Mouse (Mus musculus) hindbrain, embryonic 16.5 days (tissue): ENCODE data around the gene Krt10. TPM values are rescaled to one million over a fixed set of nuclear protein-coding genes. Genes with fewer than 3 reads are reported as not detected.

Source experiments
- ATAC-seq: fragments of 200-750 bp; cut with Nextera tagmentation; 2 replicates; pipeline ENCODE4 v1.8.0; 2017; ENCODE audit warnings: moderate TSS enrichment, moderate library complexity
- H3K27ac ChIP-seq: fragments of 300-500 bp; sonication (generic); 2 replicates; pipeline ENCODE4 v1.5.1; 2014; ENCODE audit warnings: low read depth, mild to moderate bottlenecking, control low read depth, low read length, moderate library complexity
- H3K27me3 ChIP-seq: fragments of 300-500 bp; sonication (generic); replicated peaks from 2 replicates; pipeline ENCODE4 v1.6.1; 2014; ENCODE audit warnings: low read length; ENCODE audit not compliant: control insufficient read depth, insufficient read depth
- H3K36me3 ChIP-seq: fragments of 300-500 bp; sonication (generic); 2 replicates; pipeline ENCODE4 v1.6.1; 2014; ENCODE audit warnings: mild to moderate bottlenecking, low read length, moderate library complexity, mixed read lengths; ENCODE audit not compliant: control insufficient read depth, insufficient read depth
- H3K4me1 ChIP-seq: fragments of 300-500 bp; sonication (generic); 2 replicates; pipeline ENCODE4 v1.6.1; 2014; ENCODE audit warnings: low read depth, low read length; ENCODE audit not compliant: control insufficient read depth, insufficient read depth
- H3K4me2 ChIP-seq: fragments of 300-500 bp; sonication (generic); 2 replicates; pipeline ENCODE4 v1.6.1; 2014; ENCODE audit warnings: mild to moderate bottlenecking, low read length, control low read depth, moderate library complexity
- H3K4me3 ChIP-seq: fragments of 300-500 bp; sonication (generic); 2 replicates; pipeline ENCODE4 v1.5.1; 2014; ENCODE audit warnings: mild to moderate bottlenecking, low read length, control low read depth, moderate library complexity
- H3K9ac ChIP-seq: fragments of 300-500 bp; sonication (generic); 2 replicates; pipeline ENCODE4 v1.6.1; 2014; ENCODE audit warnings: low read depth, mild to moderate bottlenecking, control low read depth, low read length, moderate library complexity
- H3K9me3 ChIP-seq: fragments of 300-500 bp; sonication (generic); 2 replicates; pipeline ENCODE4 v1.6.1; 2014; ENCODE audit warnings: mild to moderate bottlenecking, low read length, moderate library complexity; ENCODE audit not compliant: control insufficient read depth
- WGBS: fragments of 180-500 bp; shearing (Covaris S2); extraction: QIAGEN DNeasy Blood & Tissue Kit; methylation state at CpG from one replicate; pipeline ENCODE4 v1.1.7; 2014; 5-methylcytosine and 5-hydroxymethylcytosine counted together
- polyA plus RNA-seq: library from polyadenylated mRNA; unstranded; fragments of >200 nt; fragmentation: Nextera tagmentation; extraction: Ambion mirVana; gene quantifications from 2 replicates; pipeline ENCODE4 v1.2.1, GENCODE M21; 2015

Krt10 gene
- 22.8 and 27.5 TPM in 2 replicates for polyA plus RNA-seq

- 91% methylated on average over 4 of the region's 4 CpGs for WGBS
- Histone ChIP-seq H3K9ac (no peak within 1 kb of the TSS), H3K27ac (no peak within 1 kb of the TSS), H3K4me1 (peaks cover 6% of the 10 kb centered on the region), H3K27me3 (no peaks in the 10 kb centered on the region), H3K9me3 (no peaks in the 10 kb centered on the region), H3K4me2 (no peak within 1 kb of the TSS), H3K4me3 (no peak within 1 kb of the TSS), H3K36me3 (no peaks in the 10 kb centered on the region)
- ATAC-seq: no peak
Observed at GRCm38 (mm10) chr11:99389264-99389663, at the start of gene Krt10. Gene Krt10 (minus strand): TSS chr11:99389364.

GRCm38 (mm10) chr11:99437972-99438371 is 48.8 kb upstream of the Krt10 start, which contains the start of gene Krt20:
Gene Krt20 (minus strand): TSS chr11:99438150.
- WGBS: 66% methylated on average over 10 of the region's 10 CpGs

GRCm38 (mm10) chr11:99436625-99437024 is 47.5 kb upstream of the Krt10 start:
- Histone ChIP-seq H3K9ac (no peak overlapping the region), H3K4me3 (no peak overlapping the region), H3K4me2 (no peak overlapping the region), H3K4me1 (no peaks in the 10 kb centered on the region), H3K27ac (no peak overlapping the region), H3K9me3 (no peaks in the 10 kb centered on the region), H3K27me3 (no peaks in the 10 kb centered on the region), H3K36me3 (no peaks in the 10 kb centered on the region)
- ATAC-seq: no peak
- WGBS: 79% methylated on average over 4 of the region's 4 CpGs

More at GRCm38 (mm10) chr11:99437972-99438371, 48.8 kb upstream of the Krt10 start, which contains the start of gene Krt20:
- Histone ChIP-seq H3K27me3 (no peaks in the 10 kb centered on the region), H3K4me2 (no peak within 1 kb of the TSS), H3K9me3 (no peaks in the 10 kb centered on the region), H3K36me3 (no peaks in the 10 kb centered on the region), H3K4me3 (no peak within 1 kb of the TSS), H3K4me1 (no peaks in the 10 kb centered on the region), H3K9ac (no peak within 1 kb of the TSS), H3K27ac (no peak within 1 kb of the TSS)
- no peak for ATAC-seq

- no peak for ATAC-seq
- 35% methylated on average over 12 of the region's 12 CpGs for WGBS
Observed at GRCm38 (mm10) chr11:99430670-99431069, 41.5 kb upstream of the Krt10 start.

GRCm38 (mm10) chr11:99422159-99422558 is 33.0 kb upstream of the Krt10 start, which contains the start of gene Krt12:
Gene Krt12 (minus strand): TSS chr11:99422259.
- no peak within 1 kb of the TSS for H3K4me2 ChIP-seq
- no peaks in the 10 kb centered on the region for H3K36me3 ChIP-seq
- H3K9ac ChIP-seq: no peak within 1 kb of the TSS
- ATAC-seq: no peak
- 84% methylated on average over 10 of the region's 10 CpGs for WGBS
- no peak within 1 kb of the TSS for H3K4me3 ChIP-seq
- 0 out of 2 replicates have a peak, but pooled peaks cover 3% of the 10 kb centered on the region for H3K27me3 ChIP-seq
- H3K27ac ChIP-seq: no peak within 1 kb of the TSS
- no peaks in the 10 kb centered on the region for H3K4me1 ChIP-seq
- H3K9me3 ChIP-seq: no peaks in the 10 kb centered on the region

More at GRCm38 (mm10) chr11:99430670-99431069, 41.5 kb upstream of the Krt10 start:
- Histone ChIP-seq H3K9ac (no peak overlapping the region), H3K27ac (no peak overlapping the region), H3K9me3 (no peaks in the 10 kb centered on the region), H3K4me2 (no peak overlapping the region), H3K27me3 (no peaks in the 10 kb centered on the region), H3K36me3 (no peaks in the 10 kb centered on the region), H3K4me1 (no peaks in the 10 kb centered on the region), H3K4me3 (no peak overlapping the region)

GRCm38 (mm10) chr11:99420586-99420985 is 31.4 kb upstream of the Krt10 start:
- H3K4me2 ChIP-seq: no peak overlapping the region
- WGBS: 68% methylated on average over 10 of the region's 10 CpGs
- no peak for ATAC-seq
- no peaks in the 10 kb centered on the region for H3K9me3 ChIP-seq
- no peaks in the 10 kb centered on the region for H3K36me3 ChIP-seq
- H3K27ac ChIP-seq: no peak overlapping the region
- H3K9ac ChIP-seq: no peak overlapping the region
- 0 out of 2 replicates have a peak, but pooled peaks cover 3% of the 10 kb centered on the region for H3K27me3 ChIP-seq
- no peaks in the 10 kb centered on the region for H3K4me1 ChIP-seq
- H3K4me3 ChIP-seq: no peak overlapping the region

- WGBS: 68% methylated on average over 16 of the region's 16 CpGs
- H3K36me3 ChIP-seq: no peaks in the 10 kb centered on the region
- no peak overlapping the region for H3K9ac ChIP-seq
- H3K9me3 ChIP-seq: no peaks in the 10 kb centered on the region
- no peak overlapping the region for H3K27ac ChIP-seq
- no peak for ATAC-seq
- no peak overlapping the region for H3K4me2 ChIP-seq
- no peak overlapping the region for H3K4me3 ChIP-seq
- no peaks in the 10 kb centered on the region for H3K4me1 ChIP-seq
- H3K27me3 ChIP-seq: 0 out of 2 replicates have a peak, but pooled peaks cover 3% of the 10 kb centered on the region
Observed at GRCm38 (mm10) chr11:99417819-99418218, 28.7 kb upstream of the Krt10 start.

- H3K4me2 ChIP-seq: no peak overlapping the region
- H3K27ac ChIP-seq: no peak overlapping the region
- 0 out of 2 replicates have a peak, but pooled peaks cover under 1% of the 10 kb centered on the region for H3K27me3 ChIP-seq
- no peak overlapping the region for H3K9ac ChIP-seq
- no peak for ATAC-seq
- no peak overlapping the region for H3K4me3 ChIP-seq
- 78% methylated on average over 13 of the region's 13 CpGs for WGBS
- H3K9me3 ChIP-seq: no peaks in the 10 kb centered on the region
- no peaks in the 10 kb centered on the region for H3K36me3 ChIP-seq
- H3K4me1 ChIP-seq: no peaks in the 10 kb centered on the region
Observed at GRCm38 (mm10) chr11:99416902-99417301, 27.7 kb upstream of the Krt10 start.

GRCm38 (mm10) chr11:99414463-99415147 is 25.4 kb upstream of the Krt10 start:
- Histone ChIP-seq H3K4me3 (no peak overlapping the region), H3K27me3 (no peaks in the 10 kb centered on the region), H3K4me2 (no peak overlapping the region), H3K27ac (no peak overlapping the region), H3K9ac (no peak overlapping the region), H3K36me3 (no peaks in the 10 kb centered on the region), H3K9me3 (no peaks in the 10 kb centered on the region), H3K4me1 (no peaks in the 10 kb centered on the region)
- 93% methylated on average over 13 of the region's 13 CpGs for WGBS
- ATAC-seq: no peak
